Mouse (Mus musculus): ENCODE results near the gene Ppp2r5d.

- TF ChIP-seq CTCF (IDR thresholded peaks at IDR 0.05; ENCODE audit: borderline replicate concordance, insufficient read depth, low read depth, low read length), result no peak
- TF ChIP-seq POLR2A (IDR thresholded peaks at IDR 0.05; ENCODE audit: borderline replicate concordance, insufficient read depth, low read length), result no peak
Measured at GRCm38 (mm10) chr17:46699912-46700311, 5.0 kb downstream of the Ppp2r5d start.
